Mouse (Mus musculus) frontal cortex, postnatal 25 days (tissue): ENCODE results near the gene Gimap8.

Experiments used
- DNase-seq, 2 experiments: peaks; one replicate each; pipeline ENCODE4 v3.0.0; 2022; ENCODE audit warnings: low spot score in 2 of 2

Gimap8 gene

DNA sequence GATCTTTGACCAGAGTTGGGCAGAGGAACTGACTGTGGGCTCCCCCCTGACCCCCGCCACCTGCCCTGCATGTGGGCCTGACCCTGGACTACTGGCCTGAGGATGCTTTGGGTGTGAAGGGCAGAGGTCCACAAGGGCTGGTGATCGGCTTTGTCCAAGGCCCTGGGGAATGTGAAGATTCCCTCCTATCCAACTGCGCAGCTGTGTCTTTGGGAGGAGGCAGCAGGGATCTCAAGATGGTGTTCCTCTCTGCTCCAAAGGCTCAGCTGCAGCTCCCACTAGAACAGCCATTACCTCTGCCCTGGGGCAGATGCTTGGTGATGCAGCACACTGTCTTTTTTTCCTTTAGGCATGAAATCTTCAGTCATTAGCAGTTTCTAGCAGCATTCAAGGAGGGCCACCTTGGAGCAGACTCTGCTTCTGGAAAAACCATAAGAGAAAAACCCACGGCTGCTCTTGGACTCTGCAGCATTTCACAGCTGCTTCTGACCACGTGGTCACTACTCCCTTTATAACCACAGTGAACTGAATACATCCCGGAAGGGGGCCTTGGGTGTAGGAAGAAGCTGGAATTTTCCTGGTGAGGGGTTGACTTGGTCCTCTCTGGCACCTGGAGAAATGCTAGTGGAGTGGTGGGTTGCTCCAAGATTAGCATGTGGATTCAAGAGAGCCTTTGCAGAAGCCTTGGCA lies 9.1 kb upstream of the Gimap8 start:
- no peak for DNase-seq

DNA sequence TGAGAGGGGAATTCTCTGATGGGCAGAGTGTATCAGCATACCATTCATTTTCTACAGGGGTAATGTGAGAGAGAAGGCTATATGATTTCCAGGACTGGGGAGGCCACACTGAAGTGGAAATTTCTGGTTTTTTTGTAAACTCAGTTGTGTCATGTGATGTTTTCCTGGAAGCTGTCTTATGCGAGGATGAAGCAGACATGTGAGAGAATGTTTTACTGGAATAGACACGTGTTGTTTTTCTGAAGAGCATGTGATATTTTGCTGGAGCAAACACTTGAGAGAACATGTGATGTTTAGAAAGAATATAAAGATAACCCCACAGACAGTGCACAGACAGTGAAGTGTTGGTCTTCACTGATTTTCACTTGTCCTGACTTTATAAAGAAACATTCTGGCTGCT lies 8.5 kb upstream of the Gimap8 start:
- no peak for DNase-seq

DNA sequence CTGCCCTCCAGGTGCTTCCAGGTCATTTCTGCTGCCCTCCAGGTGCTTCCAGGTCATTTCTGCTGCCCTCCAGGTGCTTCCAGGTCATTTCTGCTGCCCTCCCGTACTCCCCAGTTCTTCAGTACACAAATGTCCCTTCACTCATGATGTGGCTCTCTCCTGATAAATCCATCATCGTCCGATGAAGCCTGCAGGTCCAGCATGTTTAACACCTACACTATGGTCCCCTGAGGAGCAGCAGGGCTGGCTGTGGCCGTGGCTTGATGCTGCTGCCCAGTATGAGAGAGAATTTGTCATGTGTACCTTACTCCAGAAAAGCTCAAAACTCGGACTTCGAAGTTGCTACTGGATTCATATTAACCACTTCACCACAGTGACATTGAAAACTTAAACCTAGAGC lies 5.6 kb upstream of the Gimap8 start:
- no peak for DNase-seq

DNA sequence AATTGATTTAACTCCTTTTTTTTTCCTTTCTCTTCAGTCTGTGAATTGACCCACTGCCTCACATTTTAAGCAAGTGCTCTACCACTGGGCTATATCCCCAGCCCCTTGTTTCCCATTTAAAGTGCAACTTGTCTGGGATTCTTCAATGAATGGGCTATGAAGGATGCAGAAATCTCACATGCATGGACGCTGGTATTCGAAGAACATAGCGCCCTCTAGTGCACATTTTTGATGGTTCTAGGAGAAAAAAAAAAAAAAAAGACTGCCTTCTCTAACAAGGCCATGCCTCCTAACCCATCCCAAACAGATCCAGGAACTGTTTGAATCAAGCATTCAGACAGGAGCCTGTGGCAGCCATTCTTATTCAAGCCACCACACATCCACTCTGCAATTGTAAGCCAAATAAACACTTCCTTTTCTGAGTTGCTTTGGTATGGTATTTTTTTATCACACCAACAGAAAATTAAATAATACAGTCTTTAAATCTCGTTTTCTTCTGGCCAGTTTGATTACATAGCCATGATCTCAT lies 4.2 kb upstream of the Gimap8 start:
- no peak for DNase-seq

DNA sequence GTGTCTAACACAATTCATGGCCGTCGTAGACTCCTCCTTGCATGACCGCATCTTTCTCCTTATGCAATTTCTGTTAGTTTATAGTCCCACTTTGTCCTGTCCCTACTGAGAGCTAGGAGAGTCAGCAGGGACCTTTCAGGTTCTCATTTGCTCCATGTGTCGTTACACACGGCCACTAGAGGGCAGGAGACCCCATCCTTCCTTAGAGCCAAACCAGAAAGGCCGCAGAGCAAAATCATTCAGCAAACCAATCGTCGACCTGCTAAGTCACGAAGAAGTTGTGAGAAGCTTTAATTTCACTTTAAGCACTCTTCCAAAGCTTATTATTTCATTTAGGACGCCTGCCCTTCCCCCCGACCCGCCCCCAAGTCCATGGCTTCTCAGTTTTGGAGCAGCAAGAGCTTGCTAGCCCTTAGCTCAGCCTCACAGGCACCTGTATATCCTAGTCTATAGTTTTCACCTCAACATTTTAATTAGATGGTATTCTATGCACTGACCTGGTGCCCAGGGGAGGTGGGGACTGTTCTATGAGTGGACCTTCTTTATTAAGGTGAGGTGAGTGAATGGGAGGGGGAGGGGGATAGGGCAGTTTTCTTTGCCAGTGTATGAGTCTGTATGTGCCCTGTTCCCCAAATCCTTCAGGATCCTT lies 1.2 kb upstream of the Gimap8 start:
- peak; percentile 49 to 54 for DNase-seq

DNA sequence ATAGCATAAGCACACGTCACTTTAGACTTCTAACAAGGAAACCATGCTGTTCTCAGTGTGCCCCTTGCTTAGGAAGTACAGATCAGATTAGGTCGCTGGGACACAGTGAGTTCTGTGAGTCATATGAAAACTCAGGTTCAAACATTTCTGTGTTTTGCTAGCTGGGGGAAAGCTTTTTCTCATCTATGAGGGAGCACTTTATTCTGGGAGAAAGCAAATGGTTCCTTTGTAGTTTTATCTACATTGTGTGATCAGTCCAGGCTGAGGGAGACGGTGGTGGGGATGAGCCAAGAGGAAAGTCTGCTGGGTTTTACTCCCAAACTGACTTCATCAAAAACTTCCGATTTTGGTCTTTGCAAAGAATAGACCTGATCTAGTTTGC lies 734 bp upstream of the Gimap8 start:
- DNase-seq: no peak

DNA sequence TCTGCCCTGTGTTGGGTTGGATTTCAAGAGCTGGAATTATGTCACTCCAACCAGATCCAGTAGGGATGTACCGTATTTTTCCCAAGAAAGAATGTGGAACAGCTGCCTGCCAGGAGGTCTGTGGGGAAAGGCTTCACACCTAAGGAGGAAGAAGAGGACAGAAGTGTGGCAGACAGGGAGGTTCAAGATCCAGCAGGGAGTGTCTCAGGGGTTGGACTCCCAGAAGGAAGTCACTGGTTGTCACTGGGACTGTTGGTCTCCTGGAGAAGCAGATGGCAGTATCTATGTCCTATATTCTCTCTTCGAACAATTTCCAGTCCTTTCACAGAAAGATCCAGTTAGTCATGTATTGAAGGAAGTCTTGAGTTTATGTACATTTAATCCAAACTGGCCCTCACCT lies 577 bp downstream of the Gimap8 start:
- DNase-seq: no peak

DNA sequence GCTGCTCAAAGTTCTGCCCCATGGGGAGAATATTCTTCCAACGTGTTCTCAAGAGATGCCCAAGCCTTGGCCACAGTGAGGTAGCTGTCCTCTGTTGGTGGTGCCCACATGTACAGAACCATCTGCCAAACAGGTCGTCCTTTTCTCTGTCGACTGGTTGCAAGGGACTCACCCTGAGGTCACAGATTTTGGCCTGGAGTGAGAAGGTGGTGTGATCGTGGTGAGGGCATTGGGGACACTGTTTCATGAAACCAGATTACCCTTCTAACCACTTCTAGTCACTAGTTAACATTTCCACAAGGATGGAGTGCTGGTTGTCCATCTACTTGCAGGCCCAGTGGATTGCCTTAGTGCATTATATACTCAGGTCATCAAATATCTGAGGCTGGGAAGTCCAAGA lies 1.7 kb downstream of the Gimap8 start:
- no peak for DNase-seq

DNA sequence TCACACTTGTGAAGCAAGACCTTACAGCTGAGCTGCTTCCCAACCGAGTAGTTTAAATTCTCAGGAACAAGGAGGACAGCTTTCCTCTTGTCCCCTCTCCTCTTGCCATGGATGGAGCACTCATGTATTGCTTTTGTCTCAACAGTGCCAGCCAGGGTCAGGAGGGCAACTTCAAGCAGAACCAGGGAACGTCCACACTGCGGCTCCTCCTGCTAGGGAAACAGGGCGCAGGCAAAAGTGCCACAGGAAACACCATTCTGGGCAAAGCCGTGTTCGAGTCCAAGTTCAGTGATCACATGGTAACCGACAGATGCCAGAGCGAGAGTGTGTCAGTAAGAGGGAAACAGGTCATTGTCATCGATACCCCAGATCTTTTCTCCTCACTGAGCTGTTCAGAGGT lies 3.0 kb downstream of the Gimap8 start:
- DNase-seq: no peak

DNA sequence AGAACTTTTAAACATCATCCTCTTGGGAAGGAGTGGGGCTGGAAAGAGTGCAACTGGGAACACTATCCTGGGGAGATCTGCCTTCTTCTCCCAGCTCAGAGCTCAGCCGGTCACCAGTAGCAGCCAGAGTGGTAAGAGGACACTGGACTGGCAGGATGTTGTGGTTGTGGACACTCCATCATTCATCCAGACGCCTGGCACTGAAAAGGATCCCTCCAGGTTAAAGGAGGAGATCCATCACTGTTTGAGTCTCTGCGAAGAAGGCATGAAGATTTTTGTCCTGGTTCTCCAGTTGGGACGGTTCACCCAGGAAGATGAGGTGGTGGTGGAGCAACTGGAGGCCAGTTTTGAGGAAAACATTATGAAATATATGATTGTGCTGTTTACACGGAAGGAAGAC lies 11.7 kb downstream of the Gimap8 start:
- DNase-seq: no peak

DNA sequence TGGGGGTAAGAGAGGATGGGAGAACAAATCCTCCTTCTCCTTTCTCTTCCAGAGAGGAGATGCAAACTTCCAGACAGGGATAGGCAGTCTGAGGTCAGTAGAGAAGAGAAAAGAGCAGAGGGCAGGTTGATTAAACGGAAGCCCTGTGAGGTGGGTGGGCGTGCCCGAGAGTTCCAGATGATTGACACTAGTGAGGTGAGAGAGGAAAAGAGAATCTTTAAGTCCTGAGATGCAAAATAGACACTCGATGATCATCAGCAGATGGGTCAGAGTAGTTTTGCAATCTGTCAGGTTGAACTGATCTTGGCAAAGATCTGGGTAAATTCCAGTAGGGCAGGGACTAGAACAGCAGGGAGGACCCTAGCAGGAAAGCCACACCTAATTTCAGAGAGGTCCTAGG lies 17.7 kb downstream of the Gimap8 start:
- DNase-seq: no peak

DNA sequence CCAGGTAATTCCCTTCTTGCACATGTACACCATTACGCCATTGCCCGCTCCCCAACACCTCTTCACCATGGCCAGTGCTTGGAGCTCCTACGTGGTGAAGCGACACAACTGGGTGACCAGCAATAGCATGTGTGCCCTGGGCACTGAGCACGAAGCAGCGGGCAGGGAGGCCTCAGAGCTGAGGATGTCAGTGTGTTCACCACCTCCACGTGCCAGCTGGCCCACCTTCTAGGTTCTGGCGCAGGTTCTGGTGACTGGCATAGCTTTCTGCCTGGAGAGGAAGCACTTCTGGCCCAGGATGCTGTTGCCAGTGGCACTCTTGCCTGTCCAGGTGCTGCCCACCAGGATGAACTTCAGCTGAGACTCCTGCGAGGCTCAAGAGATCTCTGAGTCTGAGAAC lies 18.4 kb downstream of the Gimap8 start:
- DNase-seq: no peak

DNA sequence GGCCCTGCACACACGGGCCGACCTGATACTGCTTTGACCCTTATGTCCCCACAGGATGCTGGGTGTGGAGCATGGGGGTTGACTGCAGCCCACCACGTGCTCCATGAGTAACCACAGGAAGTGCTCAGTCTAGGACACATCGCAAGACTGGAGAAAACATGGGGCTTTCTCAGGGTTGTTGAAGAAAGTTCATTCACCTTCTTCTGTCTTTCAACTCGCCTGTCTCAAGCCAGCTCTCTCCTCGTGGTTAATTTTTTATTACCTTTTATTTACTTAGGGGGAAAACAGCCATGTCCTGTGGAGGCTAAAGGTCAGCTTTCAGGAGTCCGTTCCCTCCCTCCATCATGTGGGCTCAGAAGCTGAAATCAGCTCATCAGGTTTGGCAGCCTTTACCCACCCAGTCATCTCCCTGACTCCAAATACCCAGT lies 19.1 kb downstream of the Gimap8 start:
- DNase-seq: no peak

DNA sequence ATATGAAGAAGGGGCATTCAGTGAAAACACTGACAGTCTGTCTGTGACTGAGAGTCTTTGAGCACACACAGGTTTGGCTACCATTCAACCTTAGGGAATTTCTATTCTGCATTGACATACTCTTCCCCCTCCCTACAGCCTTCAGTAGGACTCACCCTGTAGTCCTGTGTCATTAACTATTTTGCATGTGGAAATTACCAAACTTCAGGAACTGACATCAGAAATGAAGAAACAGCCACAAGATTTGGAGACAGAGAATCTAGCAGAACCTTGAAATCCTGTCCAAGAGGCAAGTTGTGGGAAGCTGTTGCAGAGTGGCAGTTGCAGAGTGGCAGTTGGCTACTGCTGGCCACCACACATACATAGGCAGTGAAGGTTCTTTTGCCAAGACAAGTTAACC lies 21.0 kb downstream of the Gimap8 start:
- DNase-seq: no peak

DNA sequence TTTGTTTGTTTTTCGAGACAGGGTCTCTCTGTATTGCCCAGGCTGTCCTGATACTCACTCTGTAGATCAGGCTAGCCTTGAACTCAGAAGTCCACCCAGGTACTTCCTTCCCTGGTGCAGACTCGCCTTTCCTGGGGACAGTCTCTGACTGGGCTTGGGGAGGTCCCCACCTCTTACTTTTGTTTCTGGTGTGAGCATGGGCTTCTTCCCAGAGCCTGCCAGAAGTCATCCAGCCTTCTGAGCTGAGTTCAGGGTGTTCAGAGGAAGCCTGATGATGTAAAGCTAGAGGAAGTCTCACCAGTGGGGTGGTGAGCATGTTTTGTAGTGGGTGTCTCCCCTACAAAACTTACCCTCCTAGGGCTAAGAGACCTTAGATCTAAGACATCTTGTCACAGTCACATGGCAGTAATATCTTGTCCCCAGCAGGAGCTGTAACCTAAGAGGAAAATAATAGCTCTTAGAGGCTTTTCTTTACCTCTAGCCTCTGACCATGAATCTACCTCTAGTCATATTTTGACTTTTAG lies 22.5 kb downstream of the Gimap8 start:
- no peak for DNase-seq

DNA sequence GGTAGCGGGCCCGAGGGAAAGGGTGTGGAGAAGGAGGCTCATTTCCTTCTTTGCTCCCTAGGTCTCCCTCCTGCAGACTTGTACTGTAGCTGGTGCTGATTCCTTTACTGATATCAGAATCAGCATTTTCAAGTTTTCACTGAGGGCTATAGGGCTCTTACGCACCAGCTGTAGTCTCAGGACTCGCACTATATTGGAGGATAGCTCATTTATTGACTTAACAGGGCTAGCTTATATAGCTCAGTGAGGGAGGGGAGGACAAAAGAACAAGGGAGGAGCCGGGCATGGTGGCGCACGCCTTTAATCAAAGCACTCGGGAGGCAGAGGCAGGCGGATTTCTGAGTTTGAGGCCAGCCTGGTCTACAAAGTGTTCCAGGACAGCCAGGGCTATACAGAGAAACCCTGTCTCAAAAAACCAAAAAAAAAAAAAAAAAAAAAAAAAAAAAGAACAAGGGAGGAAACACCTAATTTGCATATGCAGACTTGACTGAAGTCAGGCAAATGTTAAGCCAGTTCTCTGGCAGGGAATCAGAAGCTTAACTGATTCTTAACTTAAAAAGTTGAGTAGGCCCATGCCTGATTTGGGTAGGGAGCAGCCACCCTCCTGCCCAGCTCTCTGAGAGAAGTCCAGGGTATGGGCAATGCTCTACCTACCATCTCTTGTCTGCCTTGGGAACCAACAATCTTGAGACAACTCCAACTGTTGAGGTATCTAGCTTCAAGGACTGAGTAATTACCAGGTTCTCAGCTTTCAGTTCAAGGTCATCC lies 27.4 kb downstream of the Gimap8 start:
- no peak for DNase-seq

DNA sequence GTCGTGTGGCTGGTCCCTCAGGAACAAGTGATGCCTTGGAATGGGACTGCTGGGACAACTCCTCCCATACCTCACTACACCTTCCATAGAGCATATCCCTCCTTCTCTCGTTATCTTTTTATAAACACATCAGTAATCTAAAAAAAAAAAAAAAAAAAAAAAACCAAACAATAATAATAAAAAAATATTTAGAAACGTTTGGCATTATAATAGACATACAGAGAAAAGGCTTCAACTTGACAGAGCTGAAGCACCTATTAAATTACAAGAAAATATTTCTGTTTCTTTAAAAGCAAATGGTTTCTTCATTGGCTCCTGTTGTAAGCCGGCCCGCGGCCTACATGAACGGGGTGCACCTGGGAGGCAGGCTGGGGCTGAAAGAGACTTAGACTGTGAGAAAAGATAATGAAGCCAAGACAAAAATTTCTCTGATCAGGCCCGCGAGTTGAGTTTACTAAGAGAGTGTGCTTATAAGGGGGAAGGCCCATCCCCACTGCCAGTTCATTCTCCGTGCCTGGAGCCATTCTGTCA lies 28.4 kb downstream of the Gimap8 start:
- no peak for DNase-seq

DNA sequence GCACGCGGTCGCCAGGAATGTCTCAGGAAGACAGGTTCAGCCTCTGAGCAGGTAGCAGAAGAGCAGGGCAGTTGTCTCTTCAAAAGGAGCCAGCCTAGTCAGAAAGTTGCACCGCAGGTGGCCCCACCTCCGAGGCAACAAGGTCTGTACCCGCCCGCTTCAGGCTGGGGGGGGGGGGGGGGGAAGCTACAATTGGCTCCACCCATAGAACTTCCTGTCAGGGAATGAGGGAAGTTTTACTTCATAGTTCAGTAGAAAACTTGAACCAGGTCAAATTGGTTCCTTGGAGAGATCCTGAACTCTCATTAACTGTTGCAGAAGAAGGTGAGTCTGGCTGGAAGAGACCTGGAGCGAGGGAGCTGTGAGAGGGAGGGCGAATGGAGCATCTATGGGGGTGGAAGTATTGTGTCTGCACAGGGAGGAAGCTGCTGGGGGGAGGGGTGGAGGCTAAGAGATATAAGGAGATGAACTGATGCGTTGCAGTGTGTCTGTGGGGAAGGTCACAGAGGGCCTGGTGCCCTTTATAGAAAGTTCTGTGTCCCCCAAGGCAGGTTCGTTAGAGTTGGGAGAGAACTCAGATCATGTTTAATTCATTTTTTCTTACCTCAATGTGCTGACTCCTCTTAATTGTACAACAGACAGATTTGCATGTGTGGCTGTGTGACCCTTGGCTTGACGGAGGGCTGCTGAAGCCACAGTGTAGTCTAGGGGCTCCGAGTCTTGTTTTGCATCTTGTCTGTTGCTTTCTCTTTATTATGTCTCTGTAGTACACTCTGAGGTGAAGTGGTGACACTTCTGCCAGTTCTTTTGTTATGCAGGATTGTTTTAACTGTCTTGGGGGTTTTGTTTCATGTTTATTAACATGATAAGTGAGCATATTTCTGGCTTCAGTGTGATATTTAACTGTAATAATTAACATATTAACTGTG lies 29.2 kb downstream of the Gimap8 start, which contains the start of gene Gimap9:
TSS of gene Gimap9 (plus strand) at position 199 of the 929 bp plus-strand sequence.
- no peak for DNase-seq

DNA sequence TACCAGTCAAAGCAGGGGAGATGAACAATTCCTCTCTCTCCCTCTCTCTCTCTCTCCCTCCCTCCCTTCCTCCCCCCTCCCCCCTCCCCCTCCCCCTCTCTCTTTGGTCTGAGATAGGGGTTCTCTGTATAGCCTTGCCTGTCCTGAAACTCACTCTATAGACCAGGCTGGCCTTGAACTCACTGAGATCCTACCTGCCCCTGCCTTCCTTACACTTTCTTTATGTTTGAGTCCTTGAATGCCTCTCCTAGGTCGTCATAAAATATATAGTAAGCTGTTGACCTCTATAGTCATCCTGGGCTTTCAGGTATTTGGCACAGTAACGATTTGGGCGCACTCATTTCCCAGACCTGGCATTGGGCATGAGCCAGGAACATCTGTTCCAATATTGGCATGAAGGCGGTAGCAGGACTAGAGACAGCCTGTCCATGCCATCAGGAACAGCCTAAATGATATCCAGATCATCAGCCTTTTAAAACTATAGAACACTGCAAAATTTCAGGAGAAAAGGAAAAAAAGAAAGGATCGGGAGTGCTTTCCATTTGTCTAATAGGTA lies 29.9 kb downstream of the Gimap8 start:
- DNase-seq: no peak

DNA sequence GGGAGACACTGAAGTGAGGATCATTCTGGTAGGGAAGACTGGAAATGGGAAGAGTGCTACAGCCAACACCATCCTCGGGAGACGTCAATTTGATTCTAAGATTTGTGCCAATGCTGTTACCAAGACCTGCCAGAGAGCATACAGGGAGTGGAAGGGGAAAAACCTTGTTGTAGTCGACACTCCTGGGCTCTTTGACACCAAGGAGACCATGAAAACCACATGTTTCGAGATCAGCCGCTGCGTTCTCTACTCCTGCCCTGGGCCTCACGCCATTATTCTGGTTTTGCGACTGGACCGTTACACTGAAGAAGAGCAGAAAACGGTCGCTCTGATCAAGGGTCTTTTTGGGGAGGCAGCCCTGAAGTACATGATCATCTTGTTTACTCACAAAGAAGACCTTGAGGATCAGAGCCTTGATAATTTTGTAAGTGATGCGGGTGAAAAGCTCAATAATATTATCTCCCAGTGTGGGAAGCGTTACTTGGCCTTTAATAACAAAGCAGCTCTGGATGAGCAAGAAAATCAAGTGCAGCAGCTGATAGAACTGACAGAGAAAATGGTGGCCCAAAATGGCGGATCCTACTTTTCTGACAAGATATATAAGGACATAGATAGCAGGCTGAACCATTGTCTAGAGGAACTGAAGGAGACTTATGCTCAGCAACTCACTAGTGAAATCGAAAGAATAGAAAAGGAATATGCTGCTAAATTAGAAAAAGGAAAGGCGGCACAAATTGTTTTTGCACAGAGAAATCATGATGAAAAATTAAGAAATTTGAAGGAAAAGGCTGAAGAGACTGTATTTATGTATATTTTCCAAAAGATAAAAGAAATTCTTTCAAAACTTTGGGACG lies 30.7 kb downstream of the Gimap8 start:
- DNase-seq: no peak
